Mouse (Mus musculus) spleen, adult 12 weeks (tissue): ENCODE measurements around the gene Chrne.

Experiments
- DNase-seq: peaks from one replicate; pipeline ENCODE4 v3.0.0; 2022; ENCODE audit warnings: low spot score

The Chrne gene

DNA sequence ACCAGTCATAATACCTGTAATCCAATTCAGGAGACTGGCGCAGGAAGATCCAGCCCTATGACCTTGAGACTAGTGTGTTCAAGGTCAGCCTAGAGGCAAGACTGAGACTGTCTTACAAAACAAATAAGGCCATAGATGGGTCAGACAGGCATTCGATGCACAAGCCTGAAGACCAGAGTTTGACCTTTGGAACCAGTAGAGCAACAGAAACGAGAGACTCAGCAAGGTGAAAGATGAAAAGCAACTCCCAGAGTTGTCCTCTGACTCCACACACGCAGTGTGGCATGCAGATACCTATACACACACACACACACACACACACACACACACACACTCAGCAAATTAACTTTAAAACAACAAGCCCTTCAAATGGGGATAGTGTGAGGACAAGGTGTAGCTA lies 7.9 kb upstream of the Chrne start:
- no peak for DNase-seq

DNA sequence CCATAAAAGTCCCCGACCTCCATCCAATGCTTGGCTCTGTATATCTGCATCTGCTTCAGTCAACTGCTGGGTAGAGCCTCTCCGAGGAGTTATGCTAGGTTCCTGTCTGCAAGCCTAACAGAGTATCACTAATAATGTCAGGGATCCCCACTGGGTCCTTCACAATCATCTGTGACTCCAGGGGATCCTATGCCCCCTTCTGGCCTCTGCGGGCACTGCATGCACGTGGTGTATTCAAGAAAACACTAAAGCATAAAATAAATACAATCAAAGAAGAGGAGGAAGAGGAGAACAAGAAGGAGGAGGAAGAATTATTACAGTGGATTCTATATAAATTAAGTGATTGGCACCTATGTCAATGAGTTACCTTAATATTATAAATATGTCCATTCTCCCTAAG lies 6.5 kb upstream of the Chrne start:
- peak; percentile 56 for DNase-seq

DNA sequence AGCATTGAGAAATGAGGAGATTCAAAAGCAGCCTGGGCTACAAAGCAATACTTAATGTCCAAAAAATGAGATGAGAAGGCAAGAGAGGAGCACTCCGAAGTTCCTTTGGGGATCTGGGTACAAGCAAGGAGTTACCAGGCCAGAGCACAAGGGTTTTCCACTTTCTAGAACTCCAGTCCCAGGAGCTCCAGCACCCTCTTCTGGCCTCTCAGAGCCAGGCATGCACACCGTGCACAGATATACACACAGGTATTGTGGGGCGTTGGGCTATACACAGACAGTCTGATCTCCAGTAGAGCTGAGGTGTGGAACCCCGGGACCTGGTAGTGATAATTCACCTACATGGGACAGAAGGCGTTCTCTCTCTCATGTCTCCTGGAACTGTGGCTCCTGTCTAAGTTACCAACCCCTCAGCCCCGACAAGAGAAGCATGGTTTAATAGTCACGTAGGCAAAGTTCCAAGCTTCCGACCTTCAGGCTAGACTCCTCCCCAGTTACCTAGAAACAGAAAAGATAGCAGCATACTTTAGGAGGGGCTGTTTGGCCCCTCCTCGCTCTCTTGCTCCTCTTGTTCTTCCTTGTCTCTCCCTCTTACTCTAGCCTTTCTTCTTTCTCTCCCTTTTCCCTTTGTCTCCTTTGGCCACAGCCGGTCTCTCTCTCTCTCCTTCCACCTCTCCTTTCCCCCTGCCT lies 4.2 kb upstream of the Chrne start:
- no peak for DNase-seq

DNA sequence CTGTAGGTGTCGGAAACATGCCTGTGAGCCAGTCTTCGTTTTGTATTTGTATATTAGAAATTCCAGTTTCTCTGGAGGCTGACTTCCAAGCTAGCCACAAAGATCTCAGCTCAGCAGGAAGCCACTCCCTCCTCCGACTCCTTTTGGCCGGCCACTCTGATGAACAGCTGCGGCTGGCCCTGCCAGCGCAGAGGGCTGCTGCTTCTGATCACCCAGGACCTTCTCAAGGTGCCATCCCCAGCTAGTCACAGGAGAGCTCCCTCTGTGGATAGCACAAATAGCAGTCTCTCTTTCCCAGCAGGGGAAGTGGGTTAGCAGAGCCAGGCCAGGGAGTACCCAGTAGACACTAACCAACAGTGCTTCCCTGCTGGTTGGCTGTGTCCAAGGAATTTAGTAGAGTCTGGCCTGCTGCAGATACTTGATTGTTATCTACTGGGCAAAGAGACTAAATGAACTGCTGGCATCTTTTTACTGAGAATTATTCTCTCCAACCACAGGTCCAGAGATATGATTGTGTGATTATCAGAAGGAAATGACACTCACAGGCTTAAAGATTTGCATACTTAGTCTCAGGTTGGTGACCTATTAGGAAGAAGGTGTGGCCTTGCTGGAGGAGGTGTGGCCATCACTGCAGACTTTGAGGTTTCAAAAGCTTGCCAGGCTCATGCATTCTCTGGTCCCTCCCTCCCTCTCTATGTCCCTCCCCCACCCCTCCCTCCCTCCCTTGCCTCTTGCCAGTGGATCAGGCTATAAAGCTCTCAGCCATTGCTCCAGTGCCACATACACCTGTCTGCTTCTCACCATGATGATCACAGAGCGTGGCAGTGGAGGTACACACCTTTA lies 3.2 kb upstream of the Chrne start:
- DNase-seq = no peak

DNA sequence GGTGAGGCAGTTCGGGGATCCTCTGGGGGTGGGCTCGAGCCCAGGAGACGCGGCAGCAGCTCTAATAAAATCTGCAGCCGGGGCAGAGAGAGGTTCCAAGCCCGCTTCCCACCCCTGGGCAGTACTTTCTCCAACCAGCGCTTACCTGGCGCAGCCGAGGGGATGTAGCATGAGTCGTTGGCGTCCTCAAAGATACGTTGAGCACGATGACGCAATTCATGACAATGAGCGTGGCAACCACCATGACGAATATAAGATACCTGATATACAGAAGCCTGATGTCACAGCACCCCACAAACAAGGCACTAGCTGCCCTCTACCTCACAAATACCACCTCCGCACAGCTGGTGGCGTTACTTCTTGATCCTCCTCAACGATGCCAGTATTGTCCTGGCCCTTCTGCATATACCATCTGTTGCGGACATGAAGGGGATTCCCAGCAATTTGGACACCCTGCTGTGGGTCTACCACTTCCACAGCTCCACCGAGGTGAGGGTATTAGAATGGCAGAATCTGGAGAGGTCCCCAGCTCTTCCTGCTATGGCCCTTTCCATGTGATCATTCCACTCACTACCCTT lies 3.4 kb downstream of the Chrne start, which contains the start of gene 4930544D05Rik:
Gene 4930544D05Rik, plus strand, starts transcription at position 333 of the 578 bp plus-strand sequence.
- no peak for DNase-seq

DNA sequence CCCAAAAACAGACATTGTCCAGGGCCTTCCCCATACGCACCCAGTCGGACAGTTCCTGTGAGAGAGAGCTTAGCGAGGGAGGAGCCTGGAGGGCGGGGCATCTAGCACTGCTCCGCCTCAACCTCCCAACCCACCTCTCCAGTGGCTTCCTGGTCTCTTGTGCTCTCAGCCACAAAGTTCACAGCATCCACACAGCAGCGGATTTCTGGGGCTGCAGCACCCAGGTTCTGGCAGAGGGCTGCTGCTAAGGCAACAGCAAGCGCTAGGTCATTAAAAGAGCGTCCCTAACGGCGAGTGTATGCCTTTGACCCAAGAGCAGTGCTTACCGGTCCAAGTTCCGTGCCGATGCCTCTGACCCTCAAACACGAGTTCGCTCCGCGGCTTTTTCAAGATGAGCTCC lies 3.9 kb downstream of the Chrne start:
- DNase-seq = peak; percentile 51

DNA sequence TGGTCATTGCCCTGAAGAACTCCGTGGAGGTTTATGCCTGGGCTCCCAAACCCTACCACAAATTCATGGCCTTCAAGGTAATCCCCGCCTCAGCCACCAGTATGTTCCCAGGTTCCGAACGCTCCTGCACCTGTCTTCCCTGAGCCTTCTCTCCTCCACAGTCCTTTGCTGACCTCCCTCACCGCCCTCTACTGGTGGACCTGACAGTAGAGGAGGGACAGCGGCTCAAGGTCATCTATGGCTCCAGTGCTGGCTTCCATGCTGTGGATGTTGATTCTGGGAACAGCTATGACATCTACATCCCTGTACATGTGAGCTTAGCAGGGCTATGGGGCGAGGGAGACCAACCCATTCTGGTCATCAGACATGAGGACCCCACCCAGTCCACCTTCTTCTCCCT lies 6.5 kb downstream of the Chrne start:
- DNase-seq = no peak

DNA sequence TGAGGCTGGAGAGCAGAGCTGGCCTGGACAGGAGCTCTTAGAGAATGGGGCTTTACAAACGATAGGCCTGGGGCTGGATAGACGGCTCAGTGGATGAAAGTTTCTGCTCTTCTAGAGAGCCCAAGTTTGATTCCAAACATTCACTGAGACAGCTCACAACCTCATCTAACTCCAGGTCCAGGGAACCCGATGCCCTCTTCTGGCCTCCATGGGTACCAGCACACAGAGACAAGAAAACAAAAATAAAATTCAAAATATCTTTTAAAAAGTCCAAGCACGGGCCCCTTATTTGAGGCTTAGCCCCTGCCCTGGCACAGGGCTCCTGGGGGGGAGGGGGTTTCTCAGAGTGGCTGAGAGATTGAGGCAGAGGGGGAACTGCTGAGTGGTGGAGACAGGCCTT lies 8.3 kb downstream of the Chrne start:
- no peak for DNase-seq

DNA sequence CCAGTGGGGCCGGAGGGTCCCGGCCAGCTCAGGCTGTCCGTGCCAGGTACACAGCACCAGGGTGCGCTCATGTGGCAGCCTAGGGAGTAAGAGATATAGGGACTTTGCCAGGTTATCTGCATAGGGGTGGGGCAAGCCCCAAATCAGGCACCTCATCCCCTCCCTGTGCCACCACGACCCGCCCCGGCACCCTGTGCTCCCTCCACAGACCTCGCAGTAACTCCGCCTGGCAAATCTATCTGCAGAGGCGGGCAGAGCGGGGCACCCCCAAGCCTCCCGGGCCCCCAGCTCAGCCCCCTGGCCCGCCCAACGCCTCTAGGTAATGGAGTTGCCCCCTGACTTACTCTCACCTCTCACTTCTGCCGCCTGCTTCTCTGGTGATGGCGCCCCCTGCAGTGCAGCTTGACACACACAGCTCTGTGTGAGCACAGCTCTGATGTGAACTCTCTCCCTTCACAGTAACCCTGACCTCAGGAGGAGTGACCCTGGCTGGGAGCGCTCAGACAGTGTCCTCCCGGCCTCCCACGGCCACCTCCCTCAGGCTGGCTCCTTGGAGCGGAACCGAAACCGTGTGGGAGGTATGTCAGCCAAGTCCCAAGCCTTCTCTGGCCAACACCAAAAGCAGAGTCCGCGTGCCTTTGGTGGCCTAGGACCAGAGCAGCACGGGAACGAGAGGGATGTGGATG lies 10.5 kb downstream of the Chrne start:
- no peak for DNase-seq

DNA sequence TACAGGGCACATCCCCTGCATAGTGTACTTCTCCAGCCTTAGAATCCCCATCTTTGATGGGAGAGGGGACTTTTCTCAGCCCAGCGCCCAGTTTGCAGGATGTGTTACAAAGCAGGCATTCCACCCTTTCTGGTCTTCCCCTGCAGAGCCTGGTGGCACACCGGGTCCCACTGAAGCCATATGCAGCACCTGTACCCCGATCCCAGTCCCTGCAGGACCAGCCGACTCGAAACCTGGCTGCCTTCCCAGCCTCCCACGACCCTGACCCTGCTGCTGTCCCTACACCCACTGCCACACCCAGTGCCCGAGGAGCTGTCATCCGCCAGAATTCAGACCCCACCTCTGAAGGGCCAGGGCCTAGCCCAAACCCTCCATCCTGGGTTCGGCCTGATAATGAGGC lies 11.4 kb downstream of the Chrne start:
- no peak for DNase-seq

DNA sequence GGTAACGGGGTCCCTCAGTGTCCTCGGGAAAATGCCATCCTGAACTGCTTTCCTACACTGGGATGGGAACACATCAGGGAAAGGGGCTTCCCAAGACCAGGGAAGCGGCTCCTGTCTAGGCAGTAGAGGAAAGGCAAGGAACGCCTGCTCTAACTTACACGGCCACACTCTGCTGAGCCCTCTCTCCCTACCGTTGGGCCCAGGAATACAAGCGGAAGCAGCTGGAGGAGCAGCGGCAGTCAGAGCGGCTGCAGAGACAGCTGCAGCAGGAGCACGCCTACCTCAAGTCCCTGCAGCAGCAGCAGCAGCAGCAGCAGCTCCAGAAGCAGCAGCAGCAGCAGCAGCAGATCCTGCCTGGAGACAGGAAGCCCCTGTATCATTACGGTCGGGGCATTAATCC lies 12.3 kb downstream of the Chrne start:
- DNase-seq = no peak

DNA sequence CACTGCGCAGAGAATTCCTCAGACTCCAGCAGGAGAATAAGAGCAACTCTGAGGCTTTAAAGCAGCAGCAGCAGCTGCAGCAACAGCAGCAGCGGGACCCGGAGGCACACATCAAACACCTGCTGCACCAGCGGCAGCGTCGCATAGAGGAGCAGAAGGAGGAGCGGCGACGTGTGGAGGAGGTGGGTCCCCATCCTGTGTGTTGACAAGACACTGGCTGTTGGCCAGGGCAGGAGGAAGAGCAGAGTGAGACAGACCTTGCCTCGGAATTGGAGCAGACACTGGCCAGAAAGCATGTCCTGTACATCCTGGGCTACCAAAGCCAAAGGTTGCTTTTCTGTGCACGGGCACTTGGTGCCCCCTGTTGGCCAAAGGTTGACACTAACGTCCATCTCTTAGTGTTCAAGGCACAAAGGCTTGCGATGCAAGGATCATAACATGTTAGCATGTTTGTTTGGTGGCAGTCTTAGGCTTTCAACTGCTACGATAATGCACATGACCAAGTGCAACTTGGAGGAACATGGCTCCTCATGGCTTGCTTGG lies 13.9 kb downstream of the Chrne start:
- peak; percentile 44 for DNase-seq

DNA sequence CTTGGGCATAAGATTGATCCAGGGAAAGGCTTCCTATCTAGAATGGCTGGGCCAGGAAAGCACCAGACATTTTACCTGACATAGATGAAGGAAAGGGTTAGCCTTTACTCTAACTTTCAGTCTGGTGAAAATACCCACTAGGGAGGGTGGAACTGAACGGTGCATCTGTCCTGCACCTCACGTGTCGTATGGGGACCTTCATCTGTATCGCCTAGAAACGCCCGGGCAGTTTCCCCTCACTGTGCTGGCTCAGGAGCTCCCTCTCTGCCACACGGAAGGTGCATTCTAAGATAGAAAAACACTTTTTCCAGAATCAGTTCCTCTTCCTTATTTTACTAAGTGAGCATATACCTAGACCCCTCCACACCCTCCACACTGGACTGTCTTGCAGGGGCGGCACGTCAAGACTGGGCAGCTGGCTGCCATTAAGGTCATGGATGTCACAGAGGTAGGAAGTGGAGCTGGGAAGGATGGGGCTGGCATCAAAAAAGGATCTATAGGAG lies 20.5 kb downstream of the Chrne start:
- no peak for DNase-seq

DNA sequence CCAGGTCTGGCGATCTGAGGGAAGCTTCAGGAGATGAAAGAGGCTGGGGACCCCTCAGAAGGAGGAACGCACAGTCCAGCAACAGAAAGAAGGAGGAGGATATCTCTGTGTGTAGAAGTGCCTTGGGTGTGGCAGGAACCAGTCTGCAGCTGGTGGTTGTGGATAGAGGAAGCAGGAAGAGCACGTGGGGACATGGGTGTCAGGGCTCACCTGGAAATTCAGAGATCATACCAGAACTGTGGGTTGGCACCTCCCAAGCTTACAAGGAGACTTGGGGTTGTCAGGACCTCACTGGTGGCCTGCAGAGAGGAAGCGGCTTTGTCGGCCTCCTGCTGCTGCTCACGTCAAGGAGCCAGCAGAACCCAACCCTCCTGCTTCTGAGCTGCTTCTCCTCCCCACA lies 21.7 kb downstream of the Chrne start:
- no peak for DNase-seq

DNA sequence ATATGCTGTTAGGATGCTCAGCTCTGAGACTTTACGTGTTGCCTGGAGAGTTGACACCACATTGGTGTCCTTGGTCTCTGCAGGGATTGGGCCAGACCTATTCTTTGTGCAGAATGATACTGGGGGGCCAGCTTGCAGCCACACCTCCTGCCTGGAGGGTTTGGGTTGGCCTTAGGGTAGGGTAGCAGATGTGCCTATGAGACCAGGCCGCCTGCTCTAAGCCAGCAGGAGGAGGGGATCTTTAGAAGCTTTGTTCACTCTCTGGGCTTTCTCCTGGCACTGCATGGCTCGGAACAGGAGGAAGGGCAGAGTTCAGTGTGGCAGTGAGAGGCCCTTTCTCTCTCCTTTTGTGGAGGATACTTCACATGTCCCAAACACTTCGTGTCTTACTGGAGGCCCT lies 22.9 kb downstream of the Chrne start:
- DNase-seq = no peak

DNA sequence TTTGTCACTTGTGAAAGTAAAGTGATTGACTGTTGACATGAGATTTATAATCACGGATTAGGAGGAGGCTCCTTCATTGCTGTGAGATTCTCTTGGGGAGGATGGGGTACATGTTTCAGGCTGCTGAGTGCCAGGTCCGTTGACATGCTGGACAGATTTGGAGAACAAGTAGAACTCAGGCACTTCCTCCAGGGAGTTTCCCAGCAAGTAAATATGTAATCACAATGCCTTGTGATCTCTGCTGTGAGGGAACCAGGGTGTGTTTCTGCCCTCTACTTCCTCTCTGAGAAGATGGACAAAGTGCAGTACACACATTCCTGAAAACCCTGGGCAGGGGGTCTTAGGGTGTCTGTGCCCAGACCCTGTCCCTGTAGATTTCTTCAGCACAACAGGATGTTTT lies 23.4 kb downstream of the Chrne start:
- no peak for DNase-seq

DNA sequence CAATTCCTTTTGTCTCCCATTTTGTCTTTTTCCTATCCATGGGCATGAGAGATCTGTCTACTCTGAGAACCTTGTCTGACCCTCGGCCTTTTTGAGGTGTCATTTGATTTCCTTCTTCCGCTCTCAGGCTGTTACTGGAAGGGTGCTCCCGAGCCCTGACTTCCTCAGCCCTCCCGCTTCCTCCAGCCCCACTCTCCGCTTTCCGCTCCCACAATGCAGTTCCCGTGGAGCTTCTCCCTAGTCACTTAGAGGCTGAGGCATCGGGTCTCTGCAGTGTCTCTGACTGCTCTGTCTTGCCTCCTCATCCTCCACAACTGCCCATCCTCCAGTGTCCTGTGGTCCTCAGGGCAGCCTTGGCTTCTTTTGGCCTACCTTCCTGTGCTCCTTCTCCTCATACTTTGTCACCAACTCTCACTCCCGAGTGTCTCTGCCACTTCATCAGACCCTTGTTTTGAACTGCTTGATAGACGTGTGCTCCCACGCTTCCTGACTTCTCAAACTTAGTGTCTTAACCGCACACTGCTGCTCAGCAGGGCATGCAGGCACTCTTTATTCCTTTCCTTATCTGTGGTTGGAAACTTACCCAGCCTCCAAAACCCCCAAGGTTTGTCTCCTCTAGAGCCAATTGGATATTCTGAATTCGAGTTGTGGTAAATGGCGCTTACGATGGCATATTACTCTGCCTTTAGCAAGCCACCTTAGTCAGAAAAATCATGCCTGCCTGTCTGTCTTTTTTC lies 24.6 kb downstream of the Chrne start:
- no peak for DNase-seq

DNA sequence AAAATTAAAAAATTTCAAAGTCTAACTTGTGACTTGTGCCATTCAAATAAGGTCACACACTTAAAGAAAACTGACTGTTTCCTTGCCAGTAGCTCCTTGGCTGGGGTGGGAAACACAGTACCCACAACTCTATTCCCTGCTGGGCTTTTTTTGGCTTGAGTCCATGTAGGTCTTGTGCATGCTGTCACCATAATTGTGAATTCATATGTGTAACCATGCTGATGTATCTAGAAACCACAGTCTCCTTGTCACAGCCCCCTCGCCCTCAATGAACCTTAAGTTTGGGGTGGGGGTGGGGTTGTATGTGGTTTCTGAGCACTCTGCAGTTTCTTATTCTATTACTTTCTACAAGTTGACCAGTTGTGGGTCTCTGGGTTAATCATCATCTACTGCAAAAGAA lies 27.3 kb downstream of the Chrne start:
- no peak for DNase-seq

DNA sequence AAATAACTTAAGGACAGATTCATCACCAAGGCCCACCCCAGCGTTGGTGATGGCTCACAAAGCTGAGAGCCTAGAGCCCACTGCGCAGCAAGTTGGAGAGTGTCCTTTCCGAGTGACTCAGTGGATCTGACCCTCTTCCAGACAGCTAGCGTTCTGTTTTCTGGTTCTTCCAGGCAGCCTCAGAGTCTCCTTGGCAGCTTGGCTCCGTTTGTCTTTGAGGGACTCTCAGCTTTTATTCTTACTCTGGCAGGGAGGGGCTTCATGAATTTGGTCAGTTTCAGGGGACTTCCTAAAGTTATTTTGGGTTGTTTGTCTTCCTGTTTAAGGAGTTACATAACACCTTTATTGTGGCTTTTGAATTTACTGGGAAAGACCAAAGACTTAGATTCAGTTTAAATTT lies 32.1 kb downstream of the Chrne start:
- DNase-seq = no peak

DNA sequence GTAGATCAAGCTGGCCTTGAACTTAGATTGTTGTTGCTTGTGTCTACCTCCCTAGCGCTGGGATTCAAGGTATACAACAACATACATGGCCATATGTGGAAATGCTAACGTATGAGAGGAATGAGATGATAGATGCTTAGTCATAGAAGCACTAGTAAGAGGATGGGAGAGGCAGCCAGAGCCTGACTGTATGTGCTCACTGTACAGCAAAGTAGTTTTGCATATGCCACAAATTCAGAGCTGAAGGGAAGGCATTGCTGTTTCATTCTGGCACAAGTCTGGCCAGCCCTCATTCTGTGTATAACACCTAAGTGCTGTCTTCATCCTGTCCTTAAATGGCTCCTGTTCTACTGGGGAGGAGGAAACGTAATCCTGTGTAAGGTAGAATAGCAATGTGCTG lies 32.8 kb downstream of the Chrne start:
- DNase-seq = no peak

DNA sequence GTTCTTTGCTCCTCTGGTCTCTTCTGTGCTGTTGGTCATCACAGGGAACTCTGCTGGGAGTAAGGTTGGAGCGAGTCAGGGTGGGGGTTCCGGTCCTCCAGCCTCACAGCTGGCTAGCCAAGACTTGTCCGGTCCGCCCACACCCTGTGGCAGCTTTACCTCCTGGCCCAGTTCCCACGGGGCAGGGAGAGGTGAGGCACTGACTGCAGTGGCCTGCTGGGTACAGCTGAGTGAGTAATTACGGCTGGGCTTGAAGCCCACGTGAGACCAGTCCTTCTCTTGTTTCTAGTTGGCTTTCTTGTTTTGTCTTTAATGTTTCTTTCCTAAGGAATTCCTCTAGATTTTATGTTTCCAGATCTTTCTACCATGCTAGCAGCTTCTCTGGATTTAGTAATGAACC lies 33.6 kb downstream of the Chrne start:
- DNase-seq = no peak

DNA sequence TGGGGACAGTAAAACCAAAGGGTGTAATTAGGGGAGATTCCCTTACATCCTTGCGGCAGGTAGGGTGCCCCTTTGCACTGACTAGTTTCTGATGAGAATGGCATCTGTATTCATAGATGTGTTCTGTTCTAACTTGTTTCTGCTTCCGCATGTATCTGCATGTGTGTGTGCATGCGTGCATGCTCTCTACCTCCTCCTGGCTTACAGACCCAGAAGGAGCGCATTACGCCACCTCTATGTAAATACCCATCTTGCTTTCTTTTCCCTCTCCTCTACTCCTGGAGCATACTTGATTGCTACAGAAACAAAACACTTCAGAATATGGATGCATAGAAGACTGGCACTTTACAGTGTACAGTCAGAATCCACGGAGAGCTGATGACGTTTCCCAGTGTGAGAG lies 35.2 kb downstream of the Chrne start:
- no peak for DNase-seq
